Mouse (Mus musculus) ovary, adult 10 weeks (tissue): Measurements from ENCODE around the gene Echdc3. TPM values are rescaled to one million over a fixed set of nuclear protein-coding genes. Genes with fewer than 3 reads are reported as not detected.

Experiments
- polyA plus RNA-seq: library from polyadenylated mRNA; stranded (reverse); fragments of 350-450 nt; fragmentation: Illumina TruSeq; extraction: RNeasy Lipid Tissue Mini Kit (QIAGEN cat#74804); gene quantifications from one replicate; pipeline ENCODE4 v1.2.3, GENCODE M21; 2014

Echdc3 gene
- 3.4 TPM for polyA plus RNA-seq

DNA sequence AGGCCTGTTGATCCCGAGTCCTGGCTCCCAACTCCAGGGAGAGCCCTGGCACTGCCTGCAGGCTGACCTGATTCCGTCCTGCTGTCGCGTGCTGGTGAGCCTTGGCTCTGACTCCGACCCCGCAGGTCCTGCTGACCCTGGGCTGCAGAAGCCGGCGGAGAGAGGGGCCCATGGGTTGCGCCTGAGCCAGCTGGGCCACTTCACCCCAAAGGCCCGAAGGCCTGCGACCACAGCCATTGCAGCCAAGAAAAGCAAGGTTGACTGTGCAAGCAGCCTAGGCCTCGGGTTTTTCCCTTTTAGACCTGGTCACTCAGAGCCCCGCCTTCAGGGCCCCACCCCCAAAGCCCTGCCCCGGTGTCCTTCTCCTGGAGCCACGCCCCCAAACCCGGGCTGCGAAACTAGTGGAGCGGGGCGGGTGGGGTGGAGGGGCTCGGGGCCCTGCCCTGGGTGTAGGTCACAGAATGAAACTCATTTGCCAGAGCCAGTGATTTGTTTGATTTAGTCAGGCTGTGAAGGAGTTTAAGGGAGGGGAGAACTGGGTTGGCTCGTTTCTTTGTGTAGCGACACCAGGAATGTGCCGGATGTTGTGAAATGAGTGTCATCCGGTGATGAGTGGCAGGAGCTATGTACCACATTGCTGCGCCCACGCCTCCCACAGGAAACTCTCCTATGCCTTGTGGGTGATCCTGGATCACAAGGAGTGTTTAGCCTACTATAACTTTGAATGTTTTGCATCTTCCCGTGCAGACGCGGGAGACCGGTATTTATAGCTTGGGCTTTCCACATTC lies at the start of gene Echdc3:
TSS of gene Echdc3 (minus strand) at position 310 of the 788 bp plus-strand sequence.

Other genes with a start within 250 kb of the Echdc3 start
- gene Proser2, start 82.8 kb downstream of the Echdc3 start, polyA plus RNA-seq: 10.1 TPM
- gene Usp6nl, start 109.6 kb upstream of the Echdc3 start, polyA plus RNA-seq: 47.6 TPM